Mouse (Mus musculus): ENCODE results near the gene Kazn.

Kazn gene

DNA sequence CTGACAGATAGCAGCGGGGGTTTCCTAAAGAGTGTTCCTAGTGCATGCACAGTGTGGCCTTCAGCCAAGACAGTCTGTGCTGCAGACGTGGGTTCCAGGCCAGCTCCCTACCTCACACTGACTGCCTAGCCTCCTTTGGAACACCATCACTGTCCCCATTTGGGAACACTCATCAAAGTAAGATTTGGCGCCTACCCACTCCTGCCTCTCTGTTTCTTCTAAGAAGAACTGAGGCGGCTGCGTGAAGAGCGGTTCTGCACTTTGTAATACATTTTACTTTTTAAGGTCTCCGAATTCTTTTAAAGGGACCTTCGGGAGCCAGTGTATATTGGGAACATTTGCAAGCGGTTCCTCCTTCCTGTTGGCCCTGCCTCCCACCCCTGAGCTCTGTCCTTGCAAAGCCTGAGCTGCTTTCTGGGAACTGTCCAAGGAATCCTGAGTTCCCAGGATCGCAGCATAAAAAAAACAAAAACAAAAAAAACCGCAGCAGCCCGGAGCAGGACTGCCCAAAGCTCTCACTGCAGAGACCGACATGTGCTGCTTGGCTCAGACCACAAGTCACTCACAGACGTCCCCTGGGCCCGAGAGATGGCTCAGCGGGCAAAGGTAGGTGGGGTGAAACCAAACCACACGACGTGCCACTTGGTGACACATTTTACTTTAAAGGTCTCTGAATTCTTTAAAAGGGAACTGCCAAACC is 161.5 kb downstream of the Kazn start:
- DNase-seq (ENCODE audit: low read depth) = peak; percentile 42

DNA sequence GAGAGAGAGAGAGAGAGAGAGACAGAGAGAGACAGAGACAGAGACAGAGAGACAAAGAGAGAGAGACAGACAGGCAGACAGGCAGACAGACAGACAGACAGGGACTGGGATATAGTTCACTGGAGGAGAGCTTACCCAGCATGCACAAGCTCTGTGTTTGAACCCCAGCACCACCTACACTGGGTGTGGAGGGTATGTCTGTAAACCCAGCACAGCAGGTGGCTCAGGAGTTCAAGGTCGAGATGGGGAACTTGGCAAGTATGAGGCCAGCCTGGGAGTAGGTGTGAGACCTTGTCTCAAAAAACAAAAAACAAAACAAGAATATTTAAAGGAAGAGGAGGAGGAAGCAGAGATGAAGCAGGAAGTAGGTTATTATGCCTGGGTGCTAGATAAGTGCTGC is 162.3 kb downstream of the Kazn start:
- no peak for DNase-seq (ENCODE audit: low read depth)

DNA sequence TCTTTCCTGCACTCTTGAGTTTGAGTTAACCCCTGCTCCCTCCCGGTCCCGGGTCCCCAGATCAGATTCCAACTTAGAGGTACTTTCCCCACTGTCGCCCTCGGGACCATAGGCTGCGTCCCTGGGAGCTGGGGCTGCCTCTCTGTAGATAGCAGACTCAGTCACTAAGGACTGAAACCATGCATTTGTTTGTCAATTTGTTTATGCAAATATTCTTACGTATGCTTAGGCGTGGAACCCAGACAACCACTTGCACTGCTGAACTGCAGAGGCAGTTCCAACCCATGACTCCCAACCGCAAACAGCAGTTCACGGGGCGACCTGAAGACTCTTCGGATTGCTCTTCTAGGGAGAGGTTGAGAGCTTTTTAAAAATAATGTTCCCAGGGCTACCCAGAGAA is 163.3 kb downstream of the Kazn start:
- no peak for DNase-seq (ENCODE audit: low read depth)

DNA sequence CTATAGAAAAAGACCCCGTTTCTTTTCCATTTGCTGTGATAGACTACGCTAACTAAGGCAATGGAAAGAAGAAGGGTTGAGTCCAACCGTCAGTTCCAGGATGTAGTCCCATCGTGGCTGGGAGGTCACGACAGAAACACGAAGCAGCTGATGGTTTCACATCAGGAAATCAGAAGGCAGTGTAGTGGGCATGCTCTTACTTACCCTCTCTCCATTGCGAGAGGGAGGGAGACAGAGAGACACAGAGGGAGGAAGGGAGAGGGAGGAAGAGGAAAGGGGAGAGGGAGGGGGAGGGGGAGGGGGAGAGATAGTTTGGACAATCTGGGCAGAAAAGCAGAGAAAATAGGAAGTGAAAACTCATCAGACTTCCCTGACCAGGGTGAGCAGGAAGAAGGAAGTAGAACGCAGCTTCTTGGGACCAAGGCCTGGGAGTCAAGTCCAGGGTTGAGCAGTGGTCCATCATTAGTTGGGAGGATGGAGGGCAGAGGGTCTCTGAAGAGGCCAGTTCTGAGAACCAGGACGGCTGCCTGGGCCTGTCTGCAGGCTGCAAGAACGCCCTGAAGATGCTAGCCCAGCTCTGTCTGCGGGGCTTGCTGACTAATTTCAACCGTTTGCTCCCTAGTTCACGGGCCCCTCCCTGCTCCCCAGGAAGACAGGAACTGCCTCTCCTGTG is 165.0 kb downstream of the Kazn start:
- DNase-seq (ENCODE audit: low read depth) = no peak

DNA sequence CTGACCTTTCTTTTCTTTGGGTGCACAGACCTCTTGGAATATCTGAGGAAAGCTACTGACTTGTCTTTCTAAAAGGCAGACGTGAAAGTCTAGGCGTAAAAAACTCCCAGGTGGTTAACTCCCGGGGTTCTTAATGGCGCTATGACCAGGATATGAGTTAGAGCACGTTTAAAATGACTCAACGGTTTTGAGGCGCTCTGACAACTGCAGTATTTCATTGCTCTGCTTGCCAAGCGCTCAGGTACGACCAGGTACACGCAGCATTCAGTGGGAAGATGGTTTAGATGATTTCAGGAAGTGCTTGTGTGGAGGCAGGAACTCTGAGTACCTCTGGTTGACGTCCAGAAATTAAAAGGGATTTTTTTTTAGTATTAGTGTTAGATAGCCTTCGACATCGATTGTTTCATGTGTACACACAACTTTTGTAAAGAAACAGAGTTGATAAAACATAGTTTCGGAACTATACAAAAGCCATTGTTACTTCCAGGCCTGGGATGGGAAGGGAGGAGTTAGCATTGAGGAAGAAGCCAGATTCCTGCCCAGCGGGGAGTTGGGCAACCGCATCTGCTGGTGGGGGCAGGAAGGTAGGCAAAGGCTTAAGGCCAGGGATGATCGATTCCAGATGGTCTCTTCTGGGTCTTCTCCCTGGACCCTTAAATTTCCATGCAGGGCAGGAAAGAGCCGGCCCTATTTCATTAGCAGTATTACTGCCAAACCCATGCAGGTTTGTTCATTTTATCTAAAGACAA is 167.8 kb downstream of the Kazn start:
- no peak for DNase-seq (ENCODE audit: low read depth)

- no peak for DNase-seq (ENCODE audit: low read depth)
Observed at GRCm38 (mm10) chr4:142070840-142071239, 168.4 kb downstream of the Kazn start.

GRCm38 (mm10) chr4:142068899-142069812 is 170.0 kb downstream of the Kazn start:
- no peak for DNase-seq (ENCODE audit: low read depth)

- no peak for DNase-seq (ENCODE audit: low read depth)
Observed at GRCm38 (mm10) chr4:142066576-142066975, 172.6 kb downstream of the Kazn start.

GRCm38 (mm10) chr4:142065835-142066234 is 173.4 kb downstream of the Kazn start:
- DNase-seq (ENCODE audit: low read depth) = no peak

DNA sequence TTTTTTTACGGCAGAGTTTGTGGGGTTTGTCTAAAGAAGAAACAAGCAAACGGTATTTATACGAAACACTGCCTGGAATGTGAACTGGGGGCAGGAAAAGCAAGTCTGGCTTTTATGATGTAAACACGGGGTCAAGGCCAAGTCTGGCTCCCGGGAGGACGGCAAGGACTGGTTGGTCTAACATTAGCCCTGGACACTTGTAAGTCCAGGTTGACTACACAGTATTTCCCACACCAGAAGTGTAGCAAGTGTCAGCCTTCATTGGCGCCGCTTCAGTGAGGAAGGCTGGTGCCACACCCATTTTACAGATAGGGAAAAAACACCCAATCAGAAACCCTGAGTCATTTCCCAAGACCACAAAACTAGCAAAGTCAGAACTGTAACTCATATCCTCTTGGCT is 173.9 kb downstream of the Kazn start:
- DNase-seq (ENCODE audit: low read depth) = no peak

- no peak for DNase-seq (ENCODE audit: low read depth)
Observed at GRCm38 (mm10) chr4:142064582-142065228, 174.5 kb downstream of the Kazn start.

DNA sequence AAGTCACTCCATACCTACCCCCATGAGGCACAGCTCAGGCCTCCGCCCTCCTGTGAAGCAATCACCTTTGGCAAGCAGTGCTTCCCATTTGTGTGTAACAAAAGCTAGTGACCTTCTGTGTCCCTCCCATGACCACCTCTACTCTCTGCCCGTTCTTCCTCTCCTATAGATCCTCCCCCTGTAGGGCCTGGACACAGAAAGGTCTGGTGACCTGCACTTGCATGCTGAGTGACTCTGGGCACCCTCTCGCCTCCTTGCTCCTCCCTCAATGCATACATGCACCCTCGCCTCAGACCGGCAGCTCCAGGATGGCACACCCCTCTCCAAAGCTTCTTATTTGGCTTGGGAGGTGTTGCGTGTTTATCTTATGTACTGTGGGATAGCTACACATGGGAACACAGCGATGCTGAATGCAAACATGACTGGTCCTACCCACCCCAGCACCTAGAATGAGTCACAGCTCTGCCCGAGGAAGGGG is 176.1 kb downstream of the Kazn start:
- DNase-seq (ENCODE audit: low read depth) = no peak

DNA sequence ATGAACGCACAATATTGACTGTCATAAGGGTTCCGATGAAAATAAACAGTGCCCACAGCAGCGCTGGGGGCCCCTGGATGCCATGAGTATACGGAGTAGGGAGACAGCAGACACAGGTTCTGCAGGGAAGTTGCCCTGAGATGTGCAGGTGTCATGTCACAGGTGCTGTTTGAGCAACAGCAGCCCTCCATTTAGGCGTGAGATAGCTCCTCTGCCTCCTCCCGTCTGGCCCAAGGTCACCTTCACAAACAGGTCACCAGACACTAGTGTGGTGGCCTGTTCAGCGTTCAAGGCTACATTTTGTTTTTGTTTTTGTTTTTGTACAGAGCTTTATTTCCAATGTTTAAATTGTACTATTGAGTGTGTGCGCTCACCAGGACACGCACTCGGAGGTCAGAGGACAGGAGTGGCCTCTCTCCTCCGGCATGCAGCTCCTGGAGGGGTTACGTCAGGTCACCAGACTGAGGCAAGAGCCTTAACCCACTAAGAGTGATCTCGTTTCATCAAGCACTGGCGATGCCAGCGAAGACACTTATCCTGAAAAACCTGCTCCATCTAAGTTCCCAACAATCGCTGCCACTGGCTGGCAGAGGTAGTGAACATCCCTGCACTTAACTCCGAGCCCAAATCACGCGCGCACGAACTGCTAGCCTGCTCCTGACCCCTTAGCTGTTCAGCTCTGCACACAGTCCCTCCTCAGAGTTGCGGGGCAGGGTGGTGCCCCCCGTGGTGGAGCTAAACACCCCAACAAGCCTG is 177.5 kb downstream of the Kazn start:
- no peak for DNase-seq (ENCODE audit: low read depth)

GRCm38 (mm10) chr4:142060455-142061378 is 178.5 kb downstream of the Kazn start:
- no peak for DNase-seq (ENCODE audit: low read depth)

DNA sequence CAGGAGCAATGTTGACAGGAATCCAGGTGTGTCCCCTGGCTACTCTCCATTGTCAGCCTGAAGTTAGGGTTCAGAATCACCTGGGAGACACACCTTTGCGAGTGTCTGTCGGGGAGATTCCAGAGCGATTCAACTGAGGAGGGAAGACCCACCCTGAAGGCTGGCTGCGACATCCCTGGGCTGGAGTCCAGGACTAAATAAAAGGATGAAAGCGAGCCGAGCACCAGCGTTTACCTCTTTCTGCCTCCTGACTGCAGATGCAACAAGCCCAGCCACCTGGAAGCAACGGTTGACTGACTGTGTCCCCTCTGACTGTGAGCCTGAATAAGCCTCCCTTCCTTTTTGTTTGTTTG is 179.4 kb downstream of the Kazn start:
- DNase-seq (ENCODE audit: low read depth) = no peak

DNA sequence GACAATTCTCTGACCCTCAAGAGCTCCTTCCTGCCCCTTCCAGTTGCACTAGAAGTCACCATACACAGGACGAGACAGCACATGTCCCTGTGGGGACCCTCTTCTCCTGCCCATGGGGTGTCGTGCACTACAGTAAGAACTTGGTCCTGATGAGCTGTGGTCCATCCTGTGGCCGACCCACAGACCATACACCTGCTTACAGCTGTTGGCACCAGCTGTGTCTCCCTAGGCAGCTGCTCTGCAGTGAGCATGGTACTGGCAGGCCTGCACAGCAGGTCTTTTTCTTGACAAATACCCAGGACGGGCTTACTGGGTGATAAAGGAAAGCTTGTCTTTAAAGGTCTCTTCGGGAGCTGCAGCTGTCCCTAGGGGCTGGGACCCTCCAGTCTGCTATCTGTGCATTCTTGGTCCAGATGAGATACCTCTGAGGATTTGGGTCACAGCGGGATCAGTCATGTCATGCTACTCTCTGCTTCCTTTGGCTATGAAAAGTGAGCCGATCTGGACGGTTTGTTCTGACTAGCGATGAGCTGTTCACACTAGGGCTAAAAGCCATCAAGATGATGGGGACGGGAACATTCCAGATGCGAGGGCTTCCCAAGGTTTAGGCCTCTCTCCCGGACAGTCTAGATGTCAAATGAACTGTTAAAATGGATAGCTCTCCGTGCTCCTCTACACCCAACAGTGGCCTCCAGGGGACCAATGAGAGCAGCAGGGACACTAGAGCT is 179.9 kb downstream of the Kazn start:
- no peak for DNase-seq (ENCODE audit: low read depth)

GRCm38 (mm10) chr4:142057529-142058216 is 181.5 kb downstream of the Kazn start:
- DNase-seq (ENCODE audit: low read depth) = no peak

GRCm38 (mm10) chr4:142055600-142055999 is 183.6 kb downstream of the Kazn start:
- no peak for DNase-seq (ENCODE audit: low read depth)

All from c-Kit-positive CD71-negative TER-119-negative erythroid progenitor cells, embryonic 14.5 days (primary cell).